Mouse (Mus musculus) hindbrain, embryonic 15.5 days (tissue): ENCODE measurements around the gene Cideb. TPM values are rescaled to one million over a fixed set of nuclear protein-coding genes. Genes with fewer than 3 reads are reported as not detected.

ENCODE experiments used
- polyA plus RNA-seq: library from polyadenylated mRNA; unstranded; fragments of >200 nt; fragmentation: Nextera tagmentation; extraction: Ambion mirVana; gene quantifications from 2 replicates; pipeline ENCODE4 v1.2.1, GENCODE M21; 2015

The Cideb gene
- polyA plus RNA-seq, 1 experiment from 2014 or later: 0.26 TPM

Other genes starting within 250 kb of the Cideb start
- 6.4 and 9.9 TPM in 2 replicates for gene Cpne6, start 248.0 kb downstream of the Cideb start, polyA plus RNA-seq
- 0.10 and 0.22 TPM in 2 replicates for gene Nrl, start 233.5 kb downstream of the Cideb start, polyA plus RNA-seq
- gene Pck2, start 218.2 kb downstream of the Cideb start, polyA plus RNA-seq: 28.6 and 29.4 TPM in 2 replicates
- 111 and 114 TPM in 2 replicates for gene Dcaf11, start 198.5 kb downstream of the Cideb start, polyA plus RNA-seq
- 1.0 and 1.1 TPM in 2 replicates for gene A730061H03Rik, start 198.1 kb downstream of the Cideb start, polyA plus RNA-seq
- 0.17 and 0.41 TPM in 2 replicates for gene Fitm1, start 182.8 kb downstream of the Cideb start, polyA plus RNA-seq
- 221 and 222 TPM in 2 replicates for gene Psme1, start 180.3 kb downstream of the Cideb start, polyA plus RNA-seq
- gene Emc9, start 173.2 kb downstream of the Cideb start, polyA plus RNA-seq: 42.0 and 48.9 TPM in 2 replicates
- gene Psme2, start 167.3 kb downstream of the Cideb start, polyA plus RNA-seq: 178 and 204 TPM in 2 replicates
- 20.1 and 25.7 TPM in 2 replicates for gene Rnf31, start 166.8 kb downstream of the Cideb start, polyA plus RNA-seq
- 9.7 and 10.2 TPM in 2 replicates for gene Irf9, start 154.9 kb downstream of the Cideb start, polyA plus RNA-seq
- 14.6 and 17.8 TPM in 2 replicates for gene Rec8, start 140.4 kb downstream of the Cideb start, polyA plus RNA-seq
- gene Ipo4, start 122.5 kb downstream of the Cideb start, polyA plus RNA-seq: 119 and 126 TPM in 2 replicates
- gene Gm49378, start 120.6 kb downstream of the Cideb start, polyA plus RNA-seq: 0.93 and 2.3 TPM in 2 replicates
- gene Tm9sf1, start 114.7 kb downstream of the Cideb start, polyA plus RNA-seq: 63.4 and 64.6 TPM in 2 replicates
- 0.30 and 0.40 TPM in 2 replicates for gene Tssk4, start 108.3 kb downstream of the Cideb start, polyA plus RNA-seq
- 74.3 and 74.7 TPM in 2 replicates for gene Mdp1, start 98.0 kb downstream of the Cideb start, polyA plus RNA-seq
- 45.7 TPM in 2 replicates for gene Gmpr2, start 86.5 kb downstream of the Cideb start, polyA plus RNA-seq
- 554 and 597 TPM in 2 replicates for gene Nedd8, start 86.3 kb downstream of the Cideb start, polyA plus RNA-seq
- 24.9 and 27.0 TPM in 2 replicates for gene Tinf2, start 76.6 kb downstream of the Cideb start, polyA plus RNA-seq
- 0.31 and 0.60 TPM in 2 replicates for gene Tgm1, start 44.5 kb downstream of the Cideb start, polyA plus RNA-seq
- gene Rabggta, start 36.2 kb downstream of the Cideb start, polyA plus RNA-seq: 58.9 and 60.6 TPM in 2 replicates
- 75.6 and 81.8 TPM in 2 replicates for gene Dhrs1, start 12.8 kb downstream of the Cideb start, polyA plus RNA-seq
- gene Nop9, start 12.8 kb downstream of the Cideb start, polyA plus RNA-seq: 29.4 and 29.8 TPM in 2 replicates
- 0.54 and 0.84 TPM in 2 replicates for gene Ltb4r2, start 3.0 kb upstream of the Cideb start, polyA plus RNA-seq
- gene Ltb4r1, start 7.5 kb upstream of the Cideb start, polyA plus RNA-seq: 0.91 and 0.93 TPM in 2 replicates
- 4.0 and 5.0 TPM in 2 replicates for gene Adcy4, start 25.6 kb upstream of the Cideb start, polyA plus RNA-seq
- 1.6 and 2.0 TPM in 2 replicates for gene Ripk3, start 30.4 kb upstream of the Cideb start, polyA plus RNA-seq
- gene Nfatc4, start 64.7 kb upstream of the Cideb start, polyA plus RNA-seq: 10.3 and 10.9 TPM in 2 replicates
- 11.2 and 11.8 TPM in 2 replicates for gene Nynrin, start 95.6 kb upstream of the Cideb start, polyA plus RNA-seq
- 0.51 and 0.52 TPM in 2 replicates for gene Cbln3, start 125.9 kb upstream of the Cideb start, polyA plus RNA-seq
- gene Khnyn, start 126.5 kb upstream of the Cideb start, polyA plus RNA-seq: 10.7 and 10.9 TPM in 2 replicates
- 148 and 159 TPM in 2 replicates for gene Sdr39u1, start 141.8 kb upstream of the Cideb start, polyA plus RNA-seq
- 0.18 and 0.55 TPM in 2 replicates for gene Cma1, start 186.2 kb upstream of the Cideb start, polyA plus RNA-seq
- not detected in 2 replicates for gene Cma2, start 192.5 kb upstream of the Cideb start, polyA plus RNA-seq